Mouse (Mus musculus) embryonic facial prominence, embryonic 15.5 days (tissue): Measurements from ENCODE around the gene Ank2. TPM values are rescaled to one million over a fixed set of nuclear protein-coding genes. Genes with fewer than 3 reads are reported as not detected.

Experiments used
- ATAC-seq: fragments of 200-750 bp; cut with Nextera tagmentation; 2 replicates; pipeline ENCODE4 v1.8.0; 2017; ENCODE audit warnings: low read depth, moderate TSS enrichment; ENCODE audit not compliant: insufficient number of reproducible peaks, low FRiP score, low TSS enrichment
- H3K27ac ChIP-seq: fragments of 300-500 bp; sonication (generic); replicated peaks from 2 replicates; pipeline ENCODE4 v1.5.1; 2015; ENCODE audit warnings: mild to moderate bottlenecking, inconsistent platforms
- H3K27me3 ChIP-seq: fragments of 300-500 bp; sonication (generic); 2 replicates; pipeline ENCODE4 v1.6.1; 2015; ENCODE audit warnings: inconsistent platforms
- H3K36me3 ChIP-seq: fragments of 300-500 bp; sonication (generic); 2 replicates; pipeline ENCODE4 v1.6.1; 2015; ENCODE audit warnings: mild to moderate bottlenecking, inconsistent platforms
- H3K4me1 ChIP-seq: fragments of 300-500 bp; sonication (generic); 2 replicates; pipeline ENCODE4 v1.6.1; 2015; ENCODE audit warnings: inconsistent platforms
- H3K4me2 ChIP-seq: fragments of 300-500 bp; sonication (generic); replicated peaks from 2 replicates; pipeline ENCODE4 v1.6.1; 2015; ENCODE audit warnings: mild to moderate bottlenecking, inconsistent platforms
- H3K4me3 ChIP-seq: fragments of 300-500 bp; sonication (generic); replicated peaks from 2 replicates; pipeline ENCODE4 v1.5.1; 2015; ENCODE audit warnings: mild to moderate bottlenecking, inconsistent platforms
- H3K9ac ChIP-seq: fragments of 300-500 bp; sonication (generic); 2 replicates; pipeline ENCODE4 v1.6.1; 2015; ENCODE audit warnings: inconsistent platforms
- H3K9me3 ChIP-seq: fragments of 300-500 bp; sonication (generic); replicated peaks from 2 replicates; pipeline ENCODE4 v1.6.1; 2016; ENCODE audit warnings: inconsistent platforms
- WGBS: fragments of 180-500 bp; shearing (Covaris S2); methylation state at CpG from one replicate; pipeline ENCODE4 v1.1.7; 2015; 5-methylcytosine and 5-hydroxymethylcytosine counted together
- polyA plus RNA-seq: library from polyadenylated mRNA; unstranded; fragments of >200 nt; fragmentation: Nextera tagmentation; extraction: Ambion mirVana; gene quantifications from 2 replicates; pipeline ENCODE4 v1.2.1, GENCODE M21; 2015

Ank2 gene
- polyA plus RNA-seq, 1 experiment from 2014 or later = 32.4 TPM

DNA sequence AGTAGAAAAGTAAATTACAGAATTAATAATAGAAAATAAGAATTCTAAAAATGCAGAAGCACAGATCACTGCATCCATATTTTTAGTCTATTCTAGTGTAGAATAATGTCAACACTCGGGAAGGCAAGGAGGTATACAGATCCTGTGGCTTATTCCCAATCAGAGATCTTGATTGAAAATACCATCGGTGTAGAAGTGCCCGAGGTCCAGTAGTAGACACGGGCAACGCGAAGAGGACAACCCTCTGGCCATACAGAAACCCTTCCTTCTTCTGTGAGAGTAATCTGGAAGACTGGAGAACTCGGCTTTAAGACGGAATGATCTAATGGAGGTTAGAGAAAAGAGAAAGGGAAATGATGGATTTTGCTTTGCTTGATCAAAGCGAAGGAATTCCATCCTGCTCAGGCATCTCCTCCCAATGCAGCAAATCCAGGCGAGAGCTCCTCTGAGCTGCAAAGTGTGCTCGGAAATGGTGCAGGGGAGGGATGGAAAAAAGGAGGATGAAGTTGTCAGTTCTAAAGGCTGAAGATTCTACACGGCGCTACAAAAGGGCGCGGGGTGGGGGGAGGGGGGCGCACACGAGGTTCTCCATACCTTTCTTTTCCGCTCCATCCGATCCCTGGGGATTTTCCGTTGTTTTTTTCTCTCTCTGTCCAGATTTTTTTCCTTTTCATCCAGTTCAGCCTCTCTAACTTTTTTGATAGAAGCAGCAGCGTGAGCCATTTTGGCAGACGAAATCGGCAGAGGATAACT, 337.9 kb downstream of the Ank2 start:
- WGBS = 6% methylated on average over 23 of the region's 23 CpGs
- Histone ChIP-seq H3K36me3 (no peaks in the 10 kb centered on the region), H3K27ac (0 out of 2 replicates have a peak overlapping the region, but pooled peaks have one; percentile 1), H3K27me3 (peaks cover 8% of the 10 kb centered on the region; the same call in 1 of the 2 replicates), H3K4me1 (peaks cover 16% of the 10 kb centered on the region), H3K9me3 (no peaks in the 10 kb centered on the region), H3K4me2 (peak overlapping the region; percentile 99), H3K4me3 (peak overlapping the region; percentile 58), H3K9ac (0 out of 2 replicates have a peak overlapping the region, but pooled peaks have one; percentile 23)
- ATAC-seq = no peak

DNA sequence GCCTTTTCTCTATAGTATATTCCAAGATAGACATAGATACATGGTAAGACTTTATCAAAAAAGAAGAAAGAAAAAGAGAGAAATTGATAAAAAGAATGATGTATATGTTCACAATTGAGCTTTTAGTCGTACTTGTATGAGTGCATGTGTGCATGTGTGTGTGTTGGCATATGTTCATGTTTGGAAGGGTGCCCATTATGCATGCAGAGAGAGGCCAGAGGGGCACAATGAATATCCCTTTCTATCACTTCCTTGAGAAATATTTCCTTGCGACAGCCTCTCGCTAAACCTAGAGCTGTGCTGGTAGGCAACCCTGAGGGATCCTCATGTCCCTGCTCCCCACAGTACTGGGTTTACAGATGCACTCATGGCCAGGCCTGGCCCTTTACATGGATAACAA, 341.4 kb downstream of the Ank2 start:
- Histone ChIP-seq H3K9me3 (no peaks in the 10 kb centered on the region), H3K4me2 (no peak overlapping the region), H3K4me1 (peaks cover 16% of the 10 kb centered on the region), H3K9ac (no peak overlapping the region), H3K4me3 (no peak overlapping the region), H3K36me3 (no peaks in the 10 kb centered on the region), H3K27me3 (no peaks in the 10 kb centered on the region), H3K27ac (no peak overlapping the region)
- ATAC-seq = no peak
- WGBS = 78% methylated on average over 3 of the region's 3 CpGs

DNA sequence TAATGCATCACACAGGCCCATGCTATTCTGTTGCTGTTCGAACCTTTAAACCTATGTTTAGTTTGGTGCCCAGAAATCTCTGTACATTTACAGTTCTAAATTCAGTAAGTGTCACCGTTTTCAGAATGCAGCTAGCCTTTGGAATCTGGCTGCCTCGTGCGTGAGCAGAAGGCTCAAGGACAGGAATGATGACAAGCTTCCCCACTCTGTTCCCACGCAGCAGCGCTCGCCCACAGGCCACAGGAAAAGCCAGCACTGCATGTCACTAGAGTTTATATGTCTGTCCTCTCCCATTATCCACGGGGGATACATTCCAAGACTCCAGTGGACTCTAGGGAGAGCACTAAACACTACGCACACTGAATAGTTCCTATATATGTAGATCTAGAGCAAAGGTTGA, 343.1 kb downstream of the Ank2 start:
- no peaks in the 10 kb centered on the region for H3K36me3 ChIP-seq
- no peak overlapping the region for H3K9ac ChIP-seq
- no peak overlapping the region for H3K27ac ChIP-seq
- H3K4me2 ChIP-seq = no peak overlapping the region
- H3K9me3 ChIP-seq = no peaks in the 10 kb centered on the region
- no peak overlapping the region for H3K4me3 ChIP-seq
- no peaks in the 10 kb centered on the region for H3K27me3 ChIP-seq
- ATAC-seq = no peak
- peaks cover 1% of the 10 kb centered on the region; the same call in 1 of the 2 replicates for H3K4me1 ChIP-seq
- 82% methylated on average over 9 of the region's 9 CpGs for WGBS

DNA sequence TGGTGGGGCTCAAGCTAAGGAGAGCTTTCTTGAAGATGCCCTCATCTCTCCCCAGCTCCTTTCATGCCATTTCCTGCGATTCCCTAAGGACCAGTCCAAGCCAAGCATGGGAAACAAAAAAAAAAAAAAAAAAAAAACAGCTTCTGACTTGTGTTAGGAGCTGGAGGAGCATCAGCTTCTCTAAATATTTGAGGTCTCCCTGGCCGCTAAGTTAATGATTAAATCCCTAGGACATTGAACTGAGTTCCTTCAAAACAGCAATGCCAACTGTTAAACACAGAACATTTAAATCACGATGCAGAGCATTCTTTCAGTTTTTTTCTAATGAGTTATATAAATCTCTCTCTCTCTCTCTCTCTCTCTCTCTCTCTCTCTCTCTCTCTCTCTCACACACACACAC, 345.3 kb downstream of the Ank2 start:
- WGBS = 79% methylated on average over 3 of the region's 3 CpGs
- no peak for ATAC-seq
- H3K4me2 ChIP-seq = no peak overlapping the region
- no peak overlapping the region for H3K9ac ChIP-seq
- H3K36me3 ChIP-seq = no peaks in the 10 kb centered on the region
- no peaks in the 10 kb centered on the region for H3K27me3 ChIP-seq
- no peaks in the 10 kb centered on the region for H3K4me1 ChIP-seq
- H3K4me3 ChIP-seq = no peak overlapping the region
- no peak overlapping the region for H3K27ac ChIP-seq
- H3K9me3 ChIP-seq = no peaks in the 10 kb centered on the region

DNA sequence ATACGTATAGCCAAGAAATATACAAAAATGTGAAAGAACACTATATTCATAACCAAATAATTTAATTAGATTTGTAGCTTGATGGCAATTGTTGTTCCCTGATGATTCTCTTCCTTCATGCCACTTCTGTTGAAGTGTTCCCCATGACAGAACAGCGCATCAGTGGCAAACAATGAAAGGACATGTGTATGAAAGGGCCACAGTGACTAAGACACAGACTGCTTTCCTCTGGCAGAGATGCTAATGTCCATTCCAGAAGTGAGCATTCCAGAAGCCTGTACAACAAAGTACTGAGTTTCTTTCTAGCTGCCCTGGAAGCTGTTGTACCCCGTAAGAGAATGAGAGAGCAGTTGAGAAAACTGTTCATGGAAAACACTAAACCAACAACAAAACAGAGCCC, 345.7 kb downstream of the Ank2 start:
- H3K4me1 ChIP-seq = no peaks in the 10 kb centered on the region
- 92% methylated on average over 3 of the region's 3 CpGs for WGBS
- ATAC-seq = no peak
- H3K4me3 ChIP-seq = no peak overlapping the region
- no peaks in the 10 kb centered on the region for H3K27me3 ChIP-seq
- H3K36me3 ChIP-seq = no peaks in the 10 kb centered on the region
- H3K9ac ChIP-seq = no peak overlapping the region
- H3K9me3 ChIP-seq = no peaks in the 10 kb centered on the region
- no peak overlapping the region for H3K4me2 ChIP-seq
- no peak overlapping the region for H3K27ac ChIP-seq

DNA sequence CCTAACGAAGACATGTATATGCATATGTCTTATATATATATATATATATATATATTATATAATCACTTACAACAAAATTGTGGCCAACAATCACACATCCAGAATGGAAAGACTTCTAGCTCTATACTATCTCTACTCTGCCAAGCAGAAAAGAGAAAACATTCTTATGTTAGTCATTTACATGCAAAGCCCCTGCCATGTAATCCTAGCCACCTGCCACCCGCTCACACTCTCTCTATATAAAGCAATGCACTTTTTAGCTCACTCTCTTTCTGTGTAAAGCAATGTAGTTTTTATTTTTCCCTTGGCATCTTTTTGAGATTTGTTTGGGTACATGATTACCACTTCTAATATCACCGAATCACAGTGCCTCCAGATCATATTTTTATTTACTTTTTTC, 350.5 kb downstream of the Ank2 start:
- Histone ChIP-seq H3K9me3 (no peaks in the 10 kb centered on the region), H3K9ac (no peak overlapping the region), H3K4me3 (no peak overlapping the region), H3K27ac (no peak overlapping the region), H3K4me2 (no peak overlapping the region), H3K36me3 (no peaks in the 10 kb centered on the region), H3K4me1 (no peaks in the 10 kb centered on the region), H3K27me3 (no peaks in the 10 kb centered on the region)
- no peak for ATAC-seq
- 85% methylated on average over 3 of the region's 3 CpGs for WGBS

- no peaks in the 10 kb centered on the region for H3K9me3 ChIP-seq
- no peaks in the 10 kb centered on the region for H3K36me3 ChIP-seq
- no peak for ATAC-seq
- H3K27ac ChIP-seq = no peak overlapping the region
- H3K4me2 ChIP-seq = no peak overlapping the region
- no peak overlapping the region for H3K4me3 ChIP-seq
- 82% methylated on average over 9 of the region's 9 CpGs for WGBS
- H3K9ac ChIP-seq = no peak overlapping the region
- no peaks in the 10 kb centered on the region for H3K4me1 ChIP-seq
- no peaks in the 10 kb centered on the region for H3K27me3 ChIP-seq
These were observed 358.6 kb downstream of the Ank2 start for GRCm38 (mm10) chr3:127140590-127140989.

DNA sequence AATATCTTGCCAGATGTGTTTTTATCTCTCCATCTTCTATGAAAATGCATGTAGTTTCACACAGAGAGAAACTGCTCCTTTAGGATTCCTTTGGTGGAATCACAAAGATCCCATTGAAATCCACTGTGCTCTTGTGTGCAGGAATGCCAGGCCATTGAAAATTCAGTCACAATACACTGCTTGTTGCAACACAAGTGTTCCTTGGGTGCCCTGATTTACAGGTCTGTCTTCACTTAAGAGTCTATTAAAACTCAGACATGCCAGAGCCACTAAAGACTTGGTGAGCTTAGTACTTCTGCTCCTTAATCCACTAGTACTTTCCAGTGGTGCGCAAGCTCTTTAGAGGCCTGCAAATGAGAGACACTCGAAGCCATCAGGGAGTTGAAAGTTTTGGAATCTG, 359.5 kb downstream of the Ank2 start:
- H3K4me1 ChIP-seq = no peaks in the 10 kb centered on the region
- H3K27ac ChIP-seq = no peak overlapping the region
- no peak overlapping the region for H3K4me2 ChIP-seq
- H3K9me3 ChIP-seq = no peaks in the 10 kb centered on the region
- no peaks in the 10 kb centered on the region for H3K36me3 ChIP-seq
- ATAC-seq = no peak
- no peaks in the 10 kb centered on the region for H3K27me3 ChIP-seq
- H3K9ac ChIP-seq = no peak overlapping the region
- no peak overlapping the region for H3K4me3 ChIP-seq
- WGBS = 49% methylated on average over 2 of the region's 2 CpGs

- 64% methylated on average over 5 of the region's 5 CpGs for WGBS
- Histone ChIP-seq H3K4me1 (no peaks in the 10 kb centered on the region), H3K4me2 (no peak overlapping the region), H3K27ac (no peak overlapping the region), H3K4me3 (no peak overlapping the region), H3K36me3 (no peaks in the 10 kb centered on the region), H3K9ac (no peak overlapping the region), H3K27me3 (no peaks in the 10 kb centered on the region), H3K9me3 (no peaks in the 10 kb centered on the region)
- no peak for ATAC-seq
These were observed 361.6 kb downstream of the Ank2 start for GRCm38 (mm10) chr3:127137508-127137907.

DNA sequence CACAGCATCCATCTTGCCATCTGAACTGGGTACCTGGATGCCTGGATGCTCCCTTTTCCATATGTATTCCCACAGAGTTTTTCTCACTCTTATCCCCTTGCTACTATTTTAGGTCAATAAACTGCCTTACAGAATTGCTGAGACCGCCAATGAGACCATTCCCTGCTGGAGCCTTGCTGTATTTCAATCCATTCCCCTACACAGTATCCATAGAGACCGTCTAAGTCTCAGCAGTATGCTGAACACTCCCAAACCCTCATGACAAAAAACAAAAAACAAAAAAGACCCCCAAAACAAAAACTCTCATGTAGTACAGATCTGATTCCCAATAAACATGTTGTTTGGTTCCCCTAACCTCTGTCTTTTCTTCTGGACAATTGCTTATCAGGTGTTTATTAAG, 365.1 kb downstream of the Ank2 start:
- H3K27ac ChIP-seq = no peak overlapping the region
- H3K4me2 ChIP-seq = no peak overlapping the region
- ATAC-seq = no peak
- 81% methylated on average over 2 of the region's 2 CpGs for WGBS
- H3K9me3 ChIP-seq = no peaks in the 10 kb centered on the region
- H3K9ac ChIP-seq = no peak overlapping the region
- no peaks in the 10 kb centered on the region for H3K36me3 ChIP-seq
- H3K4me1 ChIP-seq = no peaks in the 10 kb centered on the region
- H3K4me3 ChIP-seq = no peak overlapping the region
- H3K27me3 ChIP-seq = no peaks in the 10 kb centered on the region

DNA sequence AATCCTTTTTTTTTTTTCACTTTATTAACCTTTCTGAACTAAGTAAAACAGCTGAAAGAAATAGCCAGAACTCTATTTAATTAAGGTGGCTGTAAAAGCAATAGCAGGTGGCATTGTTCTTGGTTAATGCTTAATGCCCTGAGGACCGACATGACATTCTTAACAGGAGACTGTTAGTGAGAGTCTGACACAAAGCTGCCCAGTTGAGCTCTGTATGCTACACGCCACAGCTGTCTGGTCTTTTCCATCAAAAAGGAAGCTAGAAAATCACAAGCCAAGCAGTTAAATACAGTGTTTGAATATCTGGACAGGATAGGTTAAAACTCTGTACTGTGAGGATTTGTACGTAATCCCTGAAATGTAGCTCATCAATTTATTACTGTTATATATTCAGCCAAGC, 368.1 kb downstream of the Ank2 start:
- Histone ChIP-seq H3K9ac (no peak overlapping the region), H3K27me3 (no peaks in the 10 kb centered on the region), H3K4me1 (no peaks in the 10 kb centered on the region), H3K4me3 (no peak overlapping the region), H3K36me3 (no peaks in the 10 kb centered on the region), H3K27ac (no peak overlapping the region), H3K4me2 (no peak overlapping the region), H3K9me3 (no peaks in the 10 kb centered on the region)
- ATAC-seq = no peak
- WGBS = 45% methylated on average over 3 of the region's 3 CpGs

DNA sequence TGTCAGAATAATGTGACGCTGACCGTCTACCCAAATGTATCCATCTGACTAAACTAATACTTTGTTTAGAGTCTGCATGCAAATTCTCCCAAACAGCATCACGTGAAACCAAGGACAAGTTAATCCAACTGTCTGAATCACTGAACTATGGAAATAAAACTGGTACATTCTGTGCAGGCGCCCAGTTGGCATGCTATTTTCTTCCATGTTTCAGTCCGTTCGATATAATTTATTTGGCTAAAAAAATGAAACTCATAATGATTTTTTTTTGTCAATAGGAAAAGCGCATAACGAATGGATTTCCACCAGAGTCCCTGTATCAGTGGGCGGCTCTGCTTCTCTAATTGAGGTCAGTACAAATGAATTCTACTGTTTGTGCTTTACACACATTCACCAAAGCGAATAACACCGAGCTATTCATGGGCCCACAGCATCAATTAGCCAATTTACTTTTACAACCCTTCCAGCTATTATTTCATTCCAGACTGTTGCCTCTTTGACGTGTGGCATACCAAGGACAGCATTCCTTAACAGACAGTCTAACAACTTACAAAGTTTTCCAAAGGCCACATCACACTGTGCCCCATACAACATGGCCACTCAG, 368.9 kb downstream of the Ank2 start:
- Histone ChIP-seq H3K9me3 (no peaks in the 10 kb centered on the region), H3K4me2 (no peak overlapping the region), H3K36me3 (no peaks in the 10 kb centered on the region), H3K27ac (no peak overlapping the region), H3K4me3 (no peak overlapping the region), H3K4me1 (no peaks in the 10 kb centered on the region), H3K27me3 (no peaks in the 10 kb centered on the region), H3K9ac (no peak overlapping the region)
- no peak for ATAC-seq
- WGBS = 72% methylated on average over 12 of the region's 12 CpGs
